Mouse (Mus musculus) Muller cell, postnatal 12 days (primary cell): Measurements from ENCODE around the gene 3110082I17Rik.
"Not testable (repeated sequence)": the region's sequence is repeated elsewhere in the genome, so short reads cannot be mapped to it uniquely, and the experiment has no call there.

Experiments used
- DNase-seq: peaks from one replicate; pipeline ENCODE4 v3.0.0-alpha.2; 2015; ENCODE audit errors: inconsistent ontology term

The 3110082I17Rik gene

GRCm38 (mm10) chr5:139353496-139353895, 106.8 kb downstream of the 3110082I17Rik start:
- DNase-seq = no peak

- DNase-seq = no peak
Observed at GRCm38 (mm10) chr5:139352317-139352716, 108.0 kb downstream of the 3110082I17Rik start, which contains the start of gene Cyp2w1. Cyp2w1 (plus strand) TSS chr5:139352617.

- DNase-seq = no peak
Observed at GRCm38 (mm10) chr5:139351628-139352027, 108.7 kb downstream of the 3110082I17Rik start.

- DNase-seq = no peak
Observed at GRCm38 (mm10) chr5:139351134-139351533, 109.2 kb downstream of the 3110082I17Rik start, which contains the start of gene Cox19. Cox19 (minus strand) TSS chr5:139351418.

GRCm38 (mm10) chr5:139349713-139350112, 110.6 kb downstream of the 3110082I17Rik start:
- no peak for DNase-seq

GRCm38 (mm10) chr5:139347225-139347624, 113.1 kb downstream of the 3110082I17Rik start:
- no peak for DNase-seq

GRCm38 (mm10) chr5:139345364-139345714, 115.0 kb downstream of the 3110082I17Rik start:
- no peak for DNase-seq

GRCm38 (mm10) chr5:139344687-139345363, 115.5 kb downstream of the 3110082I17Rik start:
- peak; percentile 96 for DNase-seq

- DNase-seq = peak; percentile 84
Observed at GRCm38 (mm10) chr5:139344021-139344686, 116.2 kb downstream of the 3110082I17Rik start.

GRCm38 (mm10) chr5:139338891-139339290, 121.4 kb downstream of the 3110082I17Rik start:
- no peak for DNase-seq

- DNase-seq = no peak
Observed at GRCm38 (mm10) chr5:139338403-139338802, 121.9 kb downstream of the 3110082I17Rik start.

GRCm38 (mm10) chr5:139337826-139338370, 122.4 kb downstream of the 3110082I17Rik start:
- peak; percentile 71 for DNase-seq

GRCm38 (mm10) chr5:139335634-139336033, 124.7 kb downstream of the 3110082I17Rik start:
- no peak for DNase-seq

- not testable (repeated sequence) for DNase-seq
Observed at GRCm38 (mm10) chr5:139334394-139334793, 125.9 kb downstream of the 3110082I17Rik start.

- no peak for DNase-seq
Observed at GRCm38 (mm10) chr5:139333301-139334013, 126.9 kb downstream of the 3110082I17Rik start.

GRCm38 (mm10) chr5:139332590-139333272, 127.6 kb downstream of the 3110082I17Rik start:
- DNase-seq = no peak

GRCm38 (mm10) chr5:139331742-139332141, 128.6 kb downstream of the 3110082I17Rik start:
- DNase-seq = peak; percentile 43

GRCm38 (mm10) chr5:139330766-139331165, 129.6 kb downstream of the 3110082I17Rik start:
- no peak for DNase-seq

GRCm38 (mm10) chr5:139327634-139328020, 132.7 kb downstream of the 3110082I17Rik start:
- DNase-seq = no peak

GRCm38 (mm10) chr5:139326986-139327633, 133.2 kb downstream of the 3110082I17Rik start:
- DNase-seq = no peak

GRCm38 (mm10) chr5:139326111-139326696, 134.1 kb downstream of the 3110082I17Rik start:
- no peak for DNase-seq
